Mouse (Mus musculus) E14TG2a.4 (cell line): ENCODE measurements around the gene Plekhm3.

Experiments
- CTCF ChIP-seq: conservative IDR thresholded peaks from 2 replicates; pipeline ENCODE4 v1.5.1; 2014; ENCODE audit warnings: low read length
- NANOG ChIP-seq: IDR thresholded peaks from 2 replicates; pipeline ENCODE4 v1.6.1; 2014; ENCODE audit warnings: borderline replicate concordance, low read length, mixed read lengths

DNA sequence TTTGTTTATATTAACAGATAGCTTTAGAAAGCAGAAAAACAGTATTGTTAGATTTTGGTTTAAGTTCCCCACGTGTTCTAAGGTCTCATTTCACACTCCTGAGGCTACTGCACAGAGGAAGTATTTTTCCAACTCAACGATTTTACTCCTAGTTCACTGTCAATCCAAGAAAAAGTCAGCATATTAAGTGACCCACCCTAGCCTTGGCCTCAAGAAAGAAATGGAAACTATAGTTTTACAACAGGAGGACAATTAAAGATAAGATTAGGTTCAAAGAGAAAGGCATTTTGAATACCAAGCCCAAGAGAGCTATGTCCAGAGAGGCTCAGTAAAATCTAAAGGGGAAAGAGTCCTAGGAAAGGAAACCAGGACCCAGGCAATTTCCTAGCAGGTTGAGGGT lies 125.1 kb downstream of the Plekhm3 start:
- TF ChIP-seq CTCF (no peak), NANOG (no peak)
